Mouse (Mus musculus) embryonic facial prominence, embryonic 11.5 days (tissue): Measurements from ENCODE around the gene Cse1l. TPM values are rescaled to one million over a fixed set of nuclear protein-coding genes. Genes with fewer than 3 reads are reported as not detected.

Experiments used
- ATAC-seq: fragments of 200-750 bp; cut with Nextera tagmentation; replicated peaks from 2 replicates; pipeline ENCODE4 v1.8.0; 2017; ENCODE audit warnings: low read depth; ENCODE audit not compliant: insufficient number of reproducible peaks, low FRiP score, low TSS enrichment
- DNase-seq: peaks from one replicate; pipeline ENCODE4 v3.0.0-alpha.2; 2015; ENCODE audit warnings: low spot score
- H3K27ac ChIP-seq: fragments of 300-500 bp; sonication (generic); replicated peaks from 2 replicates; pipeline ENCODE4 v1.5.1; 2014; ENCODE audit warnings: mild to moderate bottlenecking, low read depth, low read length, control low read depth
- H3K27me3 ChIP-seq: fragments of 300-500 bp; sonication (generic); 2 replicates; pipeline ENCODE4 v1.6.1; 2014; ENCODE audit warnings: mild to moderate bottlenecking, low read length, moderate library complexity, mixed read lengths; ENCODE audit not compliant: control insufficient read depth, insufficient read depth
- H3K36me3 ChIP-seq: fragments of 300-500 bp; sonication (generic); replicated peaks from 2 replicates; pipeline ENCODE4 v1.6.1; 2014; ENCODE audit warnings: low read depth, mild to moderate bottlenecking, low read length, moderate library complexity, mixed read lengths; ENCODE audit not compliant: control insufficient read depth, insufficient read depth
- H3K4me1 ChIP-seq: fragments of 300-500 bp; sonication (generic); 2 replicates; pipeline ENCODE4 v1.6.1; 2014; ENCODE audit warnings: low read length, mixed read lengths; ENCODE audit not compliant: control insufficient read depth, insufficient read depth
- H3K4me2 ChIP-seq: fragments of 300-500 bp; sonication (generic); 2 replicates; pipeline ENCODE4 v1.6.1; 2014; ENCODE audit warnings: low read depth, mild to moderate bottlenecking, control low read depth, low read length, moderate library complexity
- H3K4me3 ChIP-seq: fragments of 300-500 bp; sonication (generic); 2 replicates; pipeline ENCODE4 v1.5.1; 2014; ENCODE audit warnings: low read depth, low read length, control low read depth
- H3K9ac ChIP-seq: fragments of 300-500 bp; sonication (generic); replicated peaks from 2 replicates; pipeline ENCODE4 v1.6.1; 2014; ENCODE audit warnings: mild to moderate bottlenecking, control low read depth, low read length
- H3K9me3 ChIP-seq: fragments of 300-500 bp; sonication (generic); replicated peaks from 2 replicates; pipeline ENCODE4 v1.6.1; 2016; ENCODE audit warnings: mild to moderate bottlenecking, low read length, inconsistent platforms, mixed read lengths; ENCODE audit not compliant: control insufficient read depth
- WGBS: fragments of 180-500 bp; shearing (Covaris S2); extraction: QIAGEN DNeasy Blood & Tissue Kit; methylation state at CpG from one replicate; pipeline ENCODE4 v1.1.7; 2014; 5-methylcytosine and 5-hydroxymethylcytosine counted together
- polyA plus RNA-seq: library from polyadenylated mRNA; unstranded; fragments of >200 nt; fragmentation: Nextera tagmentation; extraction: Ambion mirVana; gene quantifications from 2 replicates; pipeline ENCODE4 v1.2.1, GENCODE M21; 2014

The Cse1l gene
- polyA plus RNA-seq = 250 and 276 TPM in 2 replicates

DNA sequence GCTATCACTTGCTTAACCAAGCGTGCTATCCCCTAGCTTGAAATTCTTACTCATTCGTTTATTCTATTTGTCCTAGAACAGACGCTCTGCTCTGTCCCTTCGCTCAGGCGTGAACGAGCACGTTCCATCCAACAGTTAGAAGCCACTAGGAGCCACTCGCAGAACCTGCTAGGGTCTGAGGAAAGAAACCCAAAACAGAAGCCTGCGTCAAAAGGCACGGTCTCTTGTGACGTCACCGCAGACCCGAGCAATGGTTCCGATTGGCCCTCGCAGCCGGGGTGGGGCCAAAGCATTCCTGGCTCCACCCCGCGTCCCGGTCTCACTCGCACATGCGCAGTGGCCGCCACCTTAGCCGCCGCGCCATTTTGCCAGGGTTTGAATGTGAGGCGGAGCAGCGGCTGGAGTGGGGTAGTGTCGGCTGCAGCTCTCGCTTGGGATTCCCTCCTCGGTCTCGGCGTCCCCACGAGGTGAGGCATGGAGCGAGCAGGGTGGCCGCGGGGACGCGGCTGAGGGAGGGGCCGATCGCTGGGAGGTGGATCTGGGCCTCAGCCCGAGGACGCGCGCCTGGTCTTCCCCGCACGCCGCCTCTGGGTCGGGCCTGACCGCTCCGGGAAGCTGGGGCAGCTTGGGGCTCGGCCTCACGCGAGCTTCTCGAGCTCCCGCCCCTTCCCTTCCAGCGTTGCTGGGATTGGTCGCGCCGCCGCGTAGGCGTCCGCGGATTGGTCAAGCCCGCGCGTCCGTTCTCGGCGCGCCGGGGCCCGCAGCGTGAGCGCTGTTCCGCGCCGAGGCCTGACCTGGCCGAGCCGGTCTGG, at the start of gene Cse1l:
Gene Cse1l, plus strand, starts transcription at position 330 of the 812 bp plus-strand sequence.
- DNase-seq (peak; percentile 99), ATAC-seq (peak; percentile 96)
- peak within 1 kb of the TSS; percentile 87 for H3K9ac ChIP-seq
- peak within 1 kb of the TSS; percentile 91 for H3K27ac ChIP-seq
- H3K4me3 ChIP-seq = peak within 1 kb of the TSS; percentile 93
- under 1% methylated on average over 79 of the region's 80 CpGs for WGBS
- no peaks in the 10 kb centered on the region; the same call in 1 of the 2 replicates for H3K36me3 ChIP-seq
- no peaks in the 10 kb centered on the region for H3K9me3 ChIP-seq
- H3K4me1 ChIP-seq = no peaks in the 10 kb centered on the region
- H3K27me3 ChIP-seq = no peaks in the 10 kb centered on the region
- peak within 1 kb of the TSS; percentile 83 for H3K4me2 ChIP-seq

DNA sequence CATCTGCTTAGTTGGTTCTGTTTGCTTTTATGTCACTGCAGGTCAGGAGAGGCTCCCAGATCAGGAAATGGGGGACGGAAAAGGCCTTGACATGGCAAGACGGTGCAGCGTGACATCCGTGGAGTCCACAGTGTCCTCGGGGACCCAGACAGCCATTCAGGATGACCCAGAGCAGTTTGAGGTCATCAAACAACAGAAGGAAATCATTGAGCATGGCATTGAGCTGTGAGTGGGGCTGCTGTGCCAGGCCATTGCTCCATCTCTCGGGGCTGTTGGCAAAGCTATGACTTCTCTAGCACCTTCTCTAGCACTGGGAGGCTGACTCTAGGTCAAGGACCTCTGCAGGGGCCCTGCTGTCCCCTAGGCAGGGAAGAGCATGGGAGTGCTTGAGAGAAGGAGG, 49.5 kb upstream of the Cse1l start:
- no peak for ATAC-seq

DNA sequence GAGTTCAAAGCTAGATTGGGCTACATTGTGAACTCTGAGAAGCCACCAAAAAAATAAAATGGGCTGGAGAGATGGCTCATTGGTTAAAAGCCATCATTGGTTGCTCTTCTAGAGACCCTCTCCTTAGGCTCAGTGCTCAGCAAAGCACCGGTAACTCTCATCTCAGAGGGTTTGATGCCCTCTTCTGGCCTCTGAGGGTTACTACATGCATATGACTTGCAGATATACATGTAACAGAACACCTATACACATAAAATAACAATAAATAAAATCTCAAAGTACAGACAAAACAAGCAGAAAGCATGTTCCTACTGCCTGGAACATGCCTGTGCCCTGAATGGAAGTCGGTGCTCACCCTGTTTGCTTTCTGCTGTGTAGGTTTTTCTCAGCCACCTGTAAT, 48.7 kb upstream of the Cse1l start:
- Histone ChIP-seq H3K36me3 (peaks cover 3% of the 10 kb centered on the region), H3K9ac (no peak overlapping the region), H3K27ac (no peak overlapping the region), H3K4me2 (no peak overlapping the region), H3K9me3 (no peaks in the 10 kb centered on the region; the same call in 1 of the 2 replicates), H3K4me1 (no peaks in the 10 kb centered on the region), H3K4me3 (no peak overlapping the region), H3K27me3 (no peaks in the 10 kb centered on the region)
- WGBS = 83% methylated on average over 2 of the region's 2 CpGs
- peak; percentile 36 for DNase-seq
- no peak for ATAC-seq

More for the DNA sequence above, 49.5 kb upstream of the Cse1l start:
- H3K27me3 ChIP-seq = no peaks in the 10 kb centered on the region
- WGBS = 67% methylated on average over 6 of the region's 6 CpGs
- DNase-seq = no peak
- H3K4me3 ChIP-seq = no peak overlapping the region
- no peak overlapping the region for H3K9ac ChIP-seq
- peaks cover 8% of the 10 kb centered on the region for H3K36me3 ChIP-seq
- H3K4me2 ChIP-seq = no peak overlapping the region
- no peaks in the 10 kb centered on the region; the same call in 1 of the 2 replicates for H3K9me3 ChIP-seq
- no peak overlapping the region for H3K27ac ChIP-seq
- no peaks in the 10 kb centered on the region for H3K4me1 ChIP-seq

DNA sequence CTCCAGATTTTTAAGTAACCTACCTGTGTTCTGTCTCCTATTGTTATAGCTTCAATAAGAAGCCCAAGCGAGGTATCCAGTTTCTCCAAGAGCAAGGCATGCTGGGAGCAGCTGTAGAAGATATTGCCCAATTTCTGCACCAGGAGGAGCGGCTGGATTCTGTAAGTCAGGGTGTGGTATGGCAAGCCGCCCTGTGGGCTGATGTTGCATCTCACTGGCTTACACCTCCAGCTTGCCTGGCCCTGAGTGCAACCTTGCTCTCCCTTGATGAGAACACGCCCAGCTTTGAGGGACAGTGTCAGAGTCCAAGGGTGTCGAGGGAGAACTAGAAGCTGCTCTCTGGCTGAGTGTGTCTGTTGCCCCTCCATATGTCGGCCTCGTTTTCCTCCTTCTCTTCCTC, 46.6 kb upstream of the Cse1l start:
- DNase-seq = no peak
- Histone ChIP-seq H3K9me3 (no peaks in the 10 kb centered on the region; the same call in 1 of the 2 replicates), H3K4me2 (no peak overlapping the region), H3K4me1 (no peaks in the 10 kb centered on the region), H3K4me3 (no peak overlapping the region), H3K27me3 (no peaks in the 10 kb centered on the region), H3K36me3 (no peaks in the 10 kb centered on the region; the same call in none of the 2 replicates), H3K27ac (no peak overlapping the region), H3K9ac (no peak overlapping the region)
- 82% methylated on average over 7 of the region's 7 CpGs for WGBS
- no peak; the same call in 1 of the 2 replicates for ATAC-seq

DNA sequence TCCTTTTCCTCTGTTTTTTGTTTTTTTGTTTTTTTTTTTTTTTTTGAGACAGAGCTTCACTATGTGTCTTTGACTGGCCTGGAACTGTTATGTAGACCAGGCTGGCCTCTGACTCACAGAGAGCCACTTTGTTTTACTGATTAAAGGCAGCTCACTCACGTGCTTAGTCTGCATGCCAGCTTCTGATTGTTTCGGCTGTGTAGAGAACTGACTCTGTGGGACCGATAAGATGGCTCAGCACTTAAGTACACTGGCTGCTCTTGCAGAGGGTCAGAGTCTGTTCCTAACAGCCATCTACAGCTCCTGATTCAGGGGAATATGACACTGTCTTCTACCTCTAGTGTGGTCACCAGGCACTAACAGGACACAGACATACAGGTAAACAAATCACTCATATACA, 43.3 kb upstream of the Cse1l start:
- no peak overlapping the region for H3K4me2 ChIP-seq
- H3K9ac ChIP-seq = no peak overlapping the region
- no peaks in the 10 kb centered on the region for H3K4me1 ChIP-seq
- DNase-seq (no peak), ATAC-seq (no peak)
- no peaks in the 10 kb centered on the region for H3K9me3 ChIP-seq
- no peaks in the 10 kb centered on the region; the same call in 1 of the 2 replicates for H3K36me3 ChIP-seq
- no peaks in the 10 kb centered on the region for H3K27me3 ChIP-seq
- no peak overlapping the region for H3K27ac ChIP-seq
- 55% methylated on average over 3 of the region's 3 CpGs for WGBS
- no peak overlapping the region for H3K4me3 ChIP-seq

DNA sequence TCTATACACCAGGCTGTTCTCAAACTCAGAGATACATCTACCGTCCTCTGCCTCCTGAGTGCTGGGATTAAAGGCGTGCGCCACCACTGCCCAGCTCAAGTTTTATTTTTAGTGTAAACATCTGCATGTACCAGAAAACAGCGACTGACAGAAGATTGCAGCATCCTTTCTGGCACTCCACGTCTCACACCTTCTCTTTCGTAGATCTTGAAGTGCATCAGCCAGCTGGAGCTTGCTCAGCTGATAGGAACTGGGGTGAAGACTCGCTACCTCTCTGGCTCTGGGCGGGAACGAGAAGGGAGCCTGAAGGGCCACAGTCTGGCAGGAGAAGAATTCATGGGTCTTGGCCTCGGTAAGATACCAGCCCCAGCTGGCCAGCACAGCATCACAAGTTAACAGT, 40.4 kb upstream of the Cse1l start:
- peaks cover 5% of the 10 kb centered on the region for H3K36me3 ChIP-seq
- H3K27me3 ChIP-seq = no peaks in the 10 kb centered on the region
- no peak for DNase-seq
- H3K4me3 ChIP-seq = no peak overlapping the region
- no peak overlapping the region for H3K27ac ChIP-seq
- ATAC-seq = no peak
- H3K4me1 ChIP-seq = no peaks in the 10 kb centered on the region
- no peaks in the 10 kb centered on the region for H3K9me3 ChIP-seq
- H3K9ac ChIP-seq = no peak overlapping the region
- 90% methylated on average over 10 of the region's 10 CpGs for WGBS
- H3K4me2 ChIP-seq = no peak overlapping the region

DNA sequence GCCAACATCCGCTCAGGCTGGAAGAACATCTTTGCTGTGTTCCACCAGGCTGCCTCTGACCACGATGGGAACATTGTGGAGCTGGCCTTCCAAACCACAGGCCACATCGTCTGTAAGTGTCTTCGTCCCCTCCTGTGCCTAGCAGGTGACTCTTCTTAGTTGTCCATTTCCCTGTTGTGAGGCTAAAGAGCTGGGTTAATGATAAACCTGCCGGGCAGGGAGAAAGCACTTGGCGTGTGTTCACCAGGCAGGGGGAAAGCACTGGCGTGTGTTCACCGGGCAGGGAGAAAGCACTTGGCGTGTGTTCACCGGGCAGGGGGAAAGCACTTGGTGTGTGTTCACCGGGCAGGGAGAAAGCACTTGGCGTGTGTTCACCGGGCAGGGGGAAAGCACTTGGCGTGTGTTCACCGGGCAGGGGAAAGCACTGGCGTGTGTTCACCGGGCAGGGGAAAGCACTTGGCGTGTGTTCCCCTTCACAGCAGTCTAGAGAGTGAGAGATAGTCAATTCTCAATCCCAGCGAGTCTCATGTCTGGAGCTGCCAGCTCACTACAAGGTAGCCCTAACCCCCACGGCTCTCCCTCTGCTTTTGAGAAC, 35.5 kb upstream of the Cse1l start:
- H3K4me3 ChIP-seq = no peak overlapping the region
- H3K27me3 ChIP-seq = no peaks in the 10 kb centered on the region
- H3K27ac ChIP-seq = no peak overlapping the region
- H3K4me2 ChIP-seq = no peak overlapping the region
- WGBS = 93% methylated on average over 20 of the region's 20 CpGs
- ATAC-seq (no peak), DNase-seq (no peak)
- H3K4me1 ChIP-seq = no peaks in the 10 kb centered on the region
- H3K9ac ChIP-seq = no peak overlapping the region
- H3K9me3 ChIP-seq = no peaks in the 10 kb centered on the region
- H3K36me3 ChIP-seq = peaks cover 5% of the 10 kb centered on the region

DNA sequence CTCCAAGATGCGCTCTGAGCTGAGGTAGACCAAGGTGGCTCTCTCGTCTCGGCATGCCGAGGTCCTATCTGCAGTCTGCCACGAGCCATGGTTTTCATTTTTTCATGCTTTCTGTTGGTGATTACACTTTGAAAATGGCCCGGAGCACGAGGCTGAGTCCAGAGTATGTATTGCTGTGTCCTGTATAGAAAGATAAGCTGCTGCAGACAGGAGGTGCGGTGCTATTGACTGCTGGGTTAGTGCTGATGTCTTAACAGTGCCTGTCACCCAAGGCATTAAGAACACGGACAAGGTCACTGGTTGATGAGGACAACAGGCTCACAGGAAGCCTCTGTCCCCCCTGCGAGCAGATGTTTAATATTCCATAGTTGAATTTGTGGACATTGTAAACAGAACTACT, 34.9 kb upstream of the Cse1l start:
- WGBS = 91% methylated on average over 10 of the region's 10 CpGs
- H3K36me3 ChIP-seq = peaks cover 5% of the 10 kb centered on the region

More for the DNA sequence above, 34.9 kb upstream of the Cse1l start:
- no peak overlapping the region for H3K4me3 ChIP-seq
- no peak overlapping the region for H3K4me2 ChIP-seq
- H3K27me3 ChIP-seq = no peaks in the 10 kb centered on the region
- ATAC-seq = no peak
- DNase-seq = no peak
- H3K9ac ChIP-seq = no peak overlapping the region
- no peaks in the 10 kb centered on the region for H3K9me3 ChIP-seq
- no peaks in the 10 kb centered on the region for H3K4me1 ChIP-seq
- no peak overlapping the region for H3K27ac ChIP-seq
